Mouse (Mus musculus): ENCODE data around the gene Hdac10. TPM values are rescaled to one million over a fixed set of nuclear protein-coding genes. Genes with fewer than 3 reads are reported as not detected.

Hdac10 gene
- polyA plus RNA-seq, 1 experiment, result 31.3 TPM

DNA sequence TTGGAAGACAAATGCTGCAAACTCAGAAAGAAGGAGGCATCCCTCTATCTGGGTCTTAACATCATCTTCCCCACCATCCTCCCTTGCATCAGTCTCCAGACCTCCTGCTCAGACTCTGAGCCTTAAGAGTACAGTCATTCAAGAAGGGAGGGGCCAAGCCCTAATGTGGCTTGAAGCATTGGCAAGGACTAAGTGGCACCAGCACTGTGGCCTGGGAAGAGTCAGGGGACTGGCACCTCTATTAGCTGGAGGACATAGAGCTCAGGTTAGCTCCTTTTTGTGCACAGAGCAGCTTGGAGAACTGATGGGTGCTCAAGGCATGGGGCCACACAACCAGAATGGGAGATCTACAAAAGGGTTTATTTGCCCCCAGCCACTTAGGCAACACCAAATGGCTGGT is 1.7 kb upstream of the Hdac10 start:
- TF ChIP-seq CTCF (IDR thresholded peaks at IDR 0.05; ENCODE audit: extremely low read depth, insufficient read depth, low read length), result no peak
- peaks cover 3% of the 10 kb centered on the region; the same call in 1 of the 2 replicates for H3K4me1 ChIP-seq (ENCODE audit: control insufficient read depth, insufficient read depth, low read length)
- no peak overlapping the region for H3K4me3 ChIP-seq (ENCODE audit: insufficient read depth, low read length)
- no peak overlapping the region for H3K27ac ChIP-seq (ENCODE audit: insufficient read depth, low read length)

DNA sequence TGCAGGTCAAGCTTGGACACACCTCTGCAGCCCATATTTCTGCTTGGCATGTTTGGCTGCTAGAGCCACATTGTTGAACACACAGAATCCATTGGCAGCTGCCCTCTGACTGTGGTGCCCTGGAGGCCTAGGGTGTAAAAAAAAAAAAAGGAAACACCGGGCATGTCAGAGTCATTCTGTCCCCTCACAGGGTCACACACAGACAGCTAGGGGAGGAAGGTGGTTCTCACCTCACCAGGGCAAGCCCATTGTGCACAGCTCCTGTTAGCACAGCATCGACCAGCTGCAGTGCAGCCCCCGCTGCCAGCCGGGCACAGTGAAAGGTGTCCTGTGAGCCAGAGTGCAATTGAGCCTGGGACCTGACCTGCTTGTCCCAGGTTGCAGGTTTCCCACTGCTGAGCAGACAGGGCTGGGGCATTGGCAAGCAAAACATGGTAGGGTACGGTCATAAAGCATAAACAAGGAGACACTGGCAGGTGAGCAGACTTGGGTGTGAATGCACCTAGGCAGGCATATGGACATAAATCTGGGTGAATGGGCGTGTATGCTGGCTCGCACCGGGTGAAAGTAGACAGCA is 1.0 kb downstream of the Hdac10 start:
- peak overlapping the region; percentile 57 for H3K4me3 ChIP-seq (ENCODE audit: insufficient read depth, low read length)
- H3K4me1 ChIP-seq (ENCODE audit: control insufficient read depth, insufficient read depth, low read length), result peaks cover 3% of the 10 kb centered on the region; the same call in 1 of the 2 replicates
- TF ChIP-seq CTCF (IDR thresholded peaks at IDR 0.05; ENCODE audit: extremely low read depth, insufficient read depth, low read length) (no peak), POLR2A (IDR thresholded peaks at IDR 0.05; ENCODE audit: extremely low read depth, insufficient read depth, low read length) (no peak)
- H3K27ac ChIP-seq (ENCODE audit: insufficient read depth, low read length), result no peak overlapping the region

- Histone ChIP-seq H3K4me1 (ENCODE audit: control insufficient read depth, insufficient read depth, low read length) (peaks cover 6% of the 10 kb centered on the region), H3K4me3 (ENCODE audit: insufficient read depth, low read length) (no peak overlapping the region), H3K27ac (ENCODE audit: insufficient read depth, low read length) (no peak overlapping the region)
- no peak for TF ChIP-seq POLR2A (IDR thresholded peaks at IDR 0.05; ENCODE audit: extremely low read depth, insufficient read depth, low read length)
- no peak for TF ChIP-seq CTCF (IDR thresholded peaks at IDR 0.05; ENCODE audit: extremely low read depth, insufficient read depth, low read length)
These were observed 1.9 kb downstream of the Hdac10 start for GRCm38 (mm10) chr15:89126622-89127021.

DNA sequence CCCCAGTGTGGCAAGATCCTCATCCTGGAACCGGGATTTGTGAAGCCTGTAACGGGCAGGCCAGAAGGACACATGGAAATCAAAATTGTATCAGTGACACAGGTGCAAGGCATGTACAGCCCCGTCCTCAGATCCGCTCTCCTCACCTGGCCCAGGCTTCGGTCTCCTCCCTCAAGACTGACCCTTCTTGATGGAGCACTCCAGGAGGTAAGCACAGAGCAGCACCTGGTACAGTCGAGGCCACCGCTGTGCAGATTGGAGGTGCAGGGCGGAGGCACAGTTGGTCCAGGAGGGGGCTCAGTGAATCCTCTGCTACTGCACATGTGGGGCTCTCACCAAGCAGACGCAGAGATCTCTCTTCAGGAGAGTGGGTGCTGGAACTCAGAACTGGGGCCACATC is 3.1 kb downstream of the Hdac10 start:
- H3K27ac ChIP-seq (ENCODE audit: insufficient read depth, low read length), result no peak overlapping the region
- H3K4me3 ChIP-seq (ENCODE audit: insufficient read depth, low read length), result no peak overlapping the region
- peaks cover 8% of the 10 kb centered on the region for H3K4me1 ChIP-seq (ENCODE audit: control insufficient read depth, insufficient read depth, low read length)
- no peak for TF ChIP-seq CTCF (IDR thresholded peaks at IDR 0.05; ENCODE audit: extremely low read depth, insufficient read depth, low read length)
- no peak for TF ChIP-seq POLR2A (IDR thresholded peaks at IDR 0.05; ENCODE audit: extremely low read depth, insufficient read depth, low read length)

- TF ChIP-seq POLR2A (IDR thresholded peaks at IDR 0.05; ENCODE audit: extremely low read depth, insufficient read depth, low read length), result no peak
- TF ChIP-seq CTCF (IDR thresholded peaks at IDR 0.05; ENCODE audit: extremely low read depth, insufficient read depth, low read length), result no peak
- no peak overlapping the region for H3K27ac ChIP-seq (ENCODE audit: insufficient read depth, low read length)
- H3K4me1 ChIP-seq (ENCODE audit: control insufficient read depth, insufficient read depth, low read length), result peaks cover 12% of the 10 kb centered on the region
- no peak overlapping the region for H3K4me3 ChIP-seq (ENCODE audit: insufficient read depth, low read length)
These were observed 4.2 kb downstream of the Hdac10 start for GRCm38 (mm10) chr15:89124312-89124711.

DNA sequence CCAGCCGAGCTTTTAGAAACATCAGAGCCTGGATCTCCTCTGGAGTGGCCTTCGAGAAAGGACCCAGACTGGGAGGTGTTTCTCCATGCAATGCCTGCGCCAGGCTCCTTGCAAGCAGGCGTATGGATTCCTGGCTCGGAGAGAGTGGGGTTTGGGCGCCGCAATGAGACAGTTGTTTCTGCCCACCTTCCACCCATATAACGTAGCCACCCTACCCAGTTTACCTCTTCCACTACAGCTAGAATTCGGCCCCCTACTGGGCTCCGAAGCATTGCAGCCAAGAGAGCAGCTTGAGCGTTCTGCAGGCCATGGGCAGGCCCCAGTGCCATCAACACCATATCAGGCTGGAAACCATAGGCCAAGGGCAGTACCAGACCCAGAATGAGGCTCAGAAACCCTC is 4.9 kb downstream of the Hdac10 start:
- peaks cover 12% of the 10 kb centered on the region for H3K4me1 ChIP-seq (ENCODE audit: control insufficient read depth, insufficient read depth, low read length)

DNA sequence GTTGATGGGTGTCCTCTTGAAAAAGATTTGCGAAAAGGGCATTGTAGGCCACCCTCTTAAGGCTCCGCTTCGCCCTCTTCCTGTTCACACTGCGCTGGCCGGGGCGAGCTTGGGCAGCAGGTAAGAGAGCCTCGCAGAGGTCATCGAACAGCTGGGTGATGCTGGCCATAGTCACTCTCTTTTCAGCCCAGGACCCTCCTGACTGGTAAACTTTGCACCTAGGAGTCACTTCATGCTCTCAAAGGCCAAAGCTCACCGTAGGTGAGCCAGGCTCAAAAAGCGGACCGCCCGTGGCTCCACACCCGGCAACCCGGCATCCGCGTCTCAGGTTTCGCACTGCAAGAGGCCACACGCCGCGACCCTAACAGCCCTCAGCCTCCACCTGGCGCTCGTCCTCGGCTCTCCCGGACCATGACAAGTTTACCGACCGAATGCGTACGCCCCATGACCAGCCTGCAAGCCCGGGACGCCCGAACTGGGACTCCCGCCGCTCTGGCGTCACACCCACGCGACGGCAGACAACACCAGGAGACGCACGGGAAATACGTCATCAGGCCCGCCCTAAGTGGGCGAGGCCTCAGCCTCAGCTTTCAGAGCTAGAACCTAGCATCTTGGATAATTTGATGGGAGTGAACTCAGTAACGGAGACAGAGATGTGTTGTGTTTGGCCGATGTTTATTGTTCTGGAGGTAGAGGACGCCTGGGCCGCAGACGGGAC is 5.7 kb downstream of the Hdac10 start, which contains the start of gene Tubgcp6:
TSS of gene Tubgcp6 (minus strand) at position 464 of the 718 bp plus-strand sequence.
- Histone ChIP-seq H3K4me1 (ENCODE audit: control insufficient read depth, insufficient read depth, low read length) (peaks cover 12% of the 10 kb centered on the region), H3K4me3 (ENCODE audit: insufficient read depth, low read length) (peak within 1 kb of the TSS; percentile 68), H3K27ac (ENCODE audit: insufficient read depth, low read length) (peak within 1 kb of the TSS; percentile 9)
- TF ChIP-seq POLR2A (IDR thresholded peaks at IDR 0.05; ENCODE audit: extremely low read depth, insufficient read depth, low read length), result peak; percentile 95
- TF ChIP-seq CTCF (IDR thresholded peaks at IDR 0.05; ENCODE audit: extremely low read depth, insufficient read depth, low read length), result no peak

More for the DNA sequence above, 4.9 kb downstream of the Hdac10 start:
- TF ChIP-seq POLR2A (IDR thresholded peaks at IDR 0.05; ENCODE audit: extremely low read depth, insufficient read depth, low read length), result 0 out of 2 replicates have a peak, but pooled peaks have one; percentile 27
- peak; percentile 31 for TF ChIP-seq CTCF (IDR thresholded peaks at IDR 0.05; ENCODE audit: extremely low read depth, insufficient read depth, low read length)
- Histone ChIP-seq H3K27ac (ENCODE audit: insufficient read depth, low read length) (peak overlapping the region; percentile 9), H3K4me3 (ENCODE audit: insufficient read depth, low read length) (peak overlapping the region; percentile 68)

- Histone ChIP-seq H3K4me3 (ENCODE audit: insufficient read depth, low read length) (no peak overlapping the region), H3K27ac (ENCODE audit: insufficient read depth, low read length) (no peak overlapping the region), H3K4me1 (ENCODE audit: control insufficient read depth, insufficient read depth, low read length) (peaks cover 11% of the 10 kb centered on the region)
- TF ChIP-seq POLR2A (IDR thresholded peaks at IDR 0.05; ENCODE audit: extremely low read depth, insufficient read depth, low read length), result no peak
- no peak for TF ChIP-seq CTCF (IDR thresholded peaks at IDR 0.05; ENCODE audit: extremely low read depth, insufficient read depth, low read length)
These were observed 10.5 kb downstream of the Hdac10 start for GRCm38 (mm10) chr15:89118007-89118406.

DNA sequence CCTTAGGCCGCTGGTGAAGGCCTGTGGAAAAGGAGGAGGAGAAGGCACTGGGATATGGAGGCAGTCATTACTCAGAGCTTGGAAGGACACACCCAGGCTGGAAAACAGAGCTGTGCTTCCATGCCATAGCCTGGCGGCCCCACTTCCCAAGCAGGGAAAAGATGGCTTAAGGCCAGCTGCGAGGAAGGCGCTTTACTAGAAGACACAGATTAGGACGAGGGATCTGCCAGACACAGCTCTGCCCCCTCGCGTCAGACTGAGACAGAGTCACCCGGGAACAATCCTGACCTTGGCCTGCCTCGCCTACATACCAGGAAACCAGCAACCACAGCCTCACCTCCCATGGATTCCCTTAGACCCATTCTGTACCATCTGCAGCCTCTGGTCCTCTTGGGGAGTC is 18.4 kb downstream of the Hdac10 start:
- no peak for TF ChIP-seq POLR2A (IDR thresholded peaks at IDR 0.05; ENCODE audit: extremely low read depth, insufficient read depth, low read length)
- H3K4me1 ChIP-seq (ENCODE audit: control insufficient read depth, insufficient read depth, low read length), result no peaks in the 10 kb centered on the region
- H3K27ac ChIP-seq (ENCODE audit: insufficient read depth, low read length), result no peak overlapping the region
- H3K4me3 ChIP-seq (ENCODE audit: insufficient read depth, low read length), result no peak overlapping the region

DNA sequence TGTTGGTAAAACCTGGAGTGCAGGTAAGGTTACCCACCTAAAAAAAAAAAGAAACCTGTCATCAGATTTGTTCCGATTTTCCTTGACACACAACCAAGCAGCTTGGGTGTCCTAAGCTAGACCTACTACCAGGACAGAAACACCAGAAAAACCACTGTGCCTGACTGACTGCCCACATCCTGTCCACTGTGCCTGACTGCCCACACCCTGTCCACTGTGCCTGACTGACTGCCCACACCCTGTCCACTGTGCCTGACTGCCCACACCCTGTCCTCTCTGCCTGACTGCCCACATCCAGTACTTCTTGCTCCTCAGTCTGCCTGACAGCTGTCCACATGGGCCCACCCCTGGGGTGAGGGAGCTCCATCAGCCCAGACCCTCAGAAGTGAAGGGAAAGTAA is 21.5 kb downstream of the Hdac10 start:
- no peak overlapping the region for H3K4me3 ChIP-seq (ENCODE audit: insufficient read depth, low read length)
- TF ChIP-seq CTCF (IDR thresholded peaks at IDR 0.05; ENCODE audit: extremely low read depth, insufficient read depth, low read length), result no peak
- no peak for TF ChIP-seq POLR2A (IDR thresholded peaks at IDR 0.05; ENCODE audit: extremely low read depth, insufficient read depth, low read length)
- H3K4me1 ChIP-seq (ENCODE audit: control insufficient read depth, insufficient read depth, low read length), result no peaks in the 10 kb centered on the region
- H3K27ac ChIP-seq (ENCODE audit: insufficient read depth, low read length), result no peak overlapping the region

Data from cortical plate, adult 2 months (tissue).